Mouse (Mus musculus) megakaryocyte progenitor cell, adult 5-6 weeks (primary cell): Measurements from ENCODE around the gene Rps6ka2. TPM values are rescaled to one million over a fixed set of nuclear protein-coding genes. Genes with fewer than 3 reads are reported as not detected.
"Not testable (repeated sequence)": the region's sequence is repeated elsewhere in the genome, so short reads cannot be mapped to it uniquely, and the experiment has no call there.

Experiments
- ATAC-seq: replicated peaks from 2 replicates; pipeline ENCODE4 v1.8.0; 2016; ENCODE audit warnings: mild to moderate bottlenecking, moderate TSS enrichment, inconsistent platforms; ENCODE audit not compliant: poor library complexity
- total RNA-seq, 2 experiments: library from RNA; stranded (forward) in 1 of 2; stranded (reverse) in 1 of 2; fragments of 157-497, 149-512 nt in 1 of 2; fragments of 200-1000 nt in 1 of 2; gene quantifications; 2 replicates each; pipeline versions ENCODE4 v1.2.3 to v1.2.4; 2015 to 2017

Gene Rps6ka2
- total RNA-seq, 2 experiments from 2014 or later, result 16.5 to 20.4 TPM

GRCm38 (mm10) chr17:7168961-7169626 lies 821 bp upstream of the Rps6ka2 start:
- ATAC-seq, result peak; percentile 37

GRCm38 (mm10) chr17:7170304-7171295 lies 685 bp downstream of the Rps6ka2 start:
- ATAC-seq, result no peak

- ATAC-seq, result no peak
Observed at GRCm38 (mm10) chr17:7173331-7174028, 3.6 kb downstream of the Rps6ka2 start.

GRCm38 (mm10) chr17:7175293-7175692 lies 5.4 kb downstream of the Rps6ka2 start:
- no peak for ATAC-seq

GRCm38 (mm10) chr17:7176394-7176793 lies 6.5 kb downstream of the Rps6ka2 start:
- ATAC-seq, result peak; percentile 87

GRCm38 (mm10) chr17:7178196-7178595 lies 8.3 kb downstream of the Rps6ka2 start:
- no peak for ATAC-seq

- no peak for ATAC-seq
Observed at GRCm38 (mm10) chr17:7182187-7182586, 12.3 kb downstream of the Rps6ka2 start.

- not testable (repeated sequence) for ATAC-seq
Observed at GRCm38 (mm10) chr17:7187037-7187436, 17.1 kb downstream of the Rps6ka2 start.

- ATAC-seq, result no peak
Observed at GRCm38 (mm10) chr17:7189425-7189824, 19.5 kb downstream of the Rps6ka2 start.

- ATAC-seq, result no peak
Observed at GRCm38 (mm10) chr17:7189975-7190374, 20.1 kb downstream of the Rps6ka2 start.

GRCm38 (mm10) chr17:7194140-7194840 lies 24.4 kb downstream of the Rps6ka2 start:
- ATAC-seq, result no peak

- no peak for ATAC-seq
Observed at GRCm38 (mm10) chr17:7197121-7197925, 27.4 kb downstream of the Rps6ka2 start.

GRCm38 (mm10) chr17:7204771-7205406 lies 35.0 kb downstream of the Rps6ka2 start:
- ATAC-seq, result no peak

GRCm38 (mm10) chr17:7206434-7207145 lies 36.7 kb downstream of the Rps6ka2 start:
- ATAC-seq, result peak; percentile 60

- no peak for ATAC-seq
Observed at GRCm38 (mm10) chr17:7210648-7211047, 40.7 kb downstream of the Rps6ka2 start.

- ATAC-seq, result no peak
Observed at GRCm38 (mm10) chr17:7211893-7212292, 42.0 kb downstream of the Rps6ka2 start.

GRCm38 (mm10) chr17:7213214-7213613 lies 43.3 kb downstream of the Rps6ka2 start:
- no peak for ATAC-seq

- ATAC-seq, result no peak
Observed at GRCm38 (mm10) chr17:7214061-7214460, 44.1 kb downstream of the Rps6ka2 start.
